Mouse (Mus musculus): ENCODE data around the gene Gm13043. TPM values are rescaled to one million over a fixed set of nuclear protein-coding genes. Genes with fewer than 3 reads are reported as not detected.
"Not testable (repeated sequence)": the region's sequence is repeated elsewhere in the genome, so short reads cannot be mapped to it uniquely, and the experiment has no call there.

The Gm13043 gene
- not detected for total RNA-seq (2021)

- DNase-seq = no peak
These were observed at the start of gene Gm13043 for GRCm38 (mm10) chr4:143511043-143511442. Gene Gm13043 (plus strand): TSS chr4:143511343.

- not testable (repeated sequence) for DNase-seq
These were observed 24.5 kb downstream of the Gm13043 start, which contains the start of gene Gm13040 for GRCm38 (mm10) chr4:143535654-143536053. Gene Gm13040 (plus strand): TSS chr4:143535954.

- not testable (repeated sequence) for DNase-seq
These were observed 40.3 kb downstream of the Gm13043 start, which contains the start of the genes BC080695 and Gm13057 for GRCm38 (mm10) chr4:143551400-143551799. Gene BC080695 (plus strand): TSS chr4:143551700. Gene Gm13057 (plus strand): TSS chr4:143551709.

Other genes starting within 250 kb of the Gm13043 start
- 10 to 100 TPM; 13.0 to 14.3 TPM for gene Pdpn, start 211.8 kb upstream of the Gm13043 start, total RNA-seq (2021)
- gene Lrrc38, start 161.6 kb upstream of the Gm13043 start, total RNA-seq (2021) = under 1 TPM; 0.29 to 0.33 TPM
- gene Pramel1, start 116.9 kb upstream of the Gm13043 start, total RNA-seq (2021) = not detected
- gene Pramef8, start 98.9 kb upstream of the Gm13043 start, total RNA-seq (2021) = 10 to 100 TPM; 11.7 to 12.1 TPM
- gene Oog4, start 61.0 kb upstream of the Gm13043 start, total RNA-seq (2021) = not detected
- gene Gm13040, start 24.6 kb downstream of the Gm13043 start, total RNA-seq (2021) = not detected
- not detected for gene BC080695, start 40.4 kb downstream of the Gm13043 start, total RNA-seq (2021)
- gene Gm13057, start 40.4 kb downstream of the Gm13043 start, total RNA-seq (2021) = not detected
- gene Gm13083, start 103.7 kb downstream of the Gm13043 start, total RNA-seq (2021) = not detected
- not detected for gene Gm13088, start 145.9 kb downstream of the Gm13043 start, total RNA-seq (2021)
- not detected for gene Gm13089, start 191.4 kb downstream of the Gm13043 start, total RNA-seq (2021)
- not detected for gene Gm13078, start 208.1 kb downstream of the Gm13043 start, total RNA-seq (2021)